Mouse (Mus musculus): ENCODE data around the gene Ppa1. TPM values are rescaled to one million over a fixed set of nuclear protein-coding genes. Genes with fewer than 3 reads are reported as not detected.

The Ppa1 gene
- polyA plus RNA-seq, 1 experiment, result 29.9 TPM

- 79% methylated on average over 4 of the region's 4 CpGs for WGBS
- Histone ChIP-seq H3K4me1 (replicated peaks; ENCODE audit: control insufficient read depth, insufficient read depth, low read length) (no peaks in the 10 kb centered on the region), H3K27ac (ENCODE audit: control insufficient read depth, insufficient read depth, low read length) (no peak overlapping the region), H3K36me3 (ENCODE audit: control insufficient read depth, insufficient read depth, low read length) (no peaks in the 10 kb centered on the region), H3K27me3 (ENCODE audit: control insufficient read depth, insufficient read depth, low read length) (no peaks in the 10 kb centered on the region), H3K4me3 (ENCODE audit: control insufficient read depth, insufficient read depth, low read length) (no peak overlapping the region)
- no peak for DNase-seq
- TF ChIP-seq POLR2A (IDR thresholded peaks at IDR 0.05; ENCODE audit: control insufficient read depth, extremely low read depth, insufficient read depth, low read length, poor library complexity), result no peak
- TF ChIP-seq CTCF (IDR thresholded peaks at IDR 0.05; ENCODE audit: borderline replicate concordance, control insufficient read depth, extremely low read depth, insufficient read depth, low read length, poor library complexity), result no peak
Observed at GRCm38 (mm10) chr10:61640363-61640762, 8.0 kb upstream of the Ppa1 start.

- H3K27ac ChIP-seq (ENCODE audit: control insufficient read depth, insufficient read depth, low read length), result no peak overlapping the region
- WGBS, result 95% methylated on average over 7 of the region's 7 CpGs
- no peak overlapping the region for H3K4me3 ChIP-seq (ENCODE audit: control insufficient read depth, insufficient read depth, low read length)
- no peak for DNase-seq
- H3K4me1 ChIP-seq (replicated peaks; ENCODE audit: control insufficient read depth, insufficient read depth, low read length), result peaks cover 6% of the 10 kb centered on the region
- H3K27me3 ChIP-seq (ENCODE audit: control insufficient read depth, insufficient read depth, low read length), result no peaks in the 10 kb centered on the region
- TF ChIP-seq POLR2A (IDR thresholded peaks at IDR 0.05; ENCODE audit: control insufficient read depth, extremely low read depth, insufficient read depth, low read length, poor library complexity), result no peak
- no peak for TF ChIP-seq CTCF (IDR thresholded peaks at IDR 0.05; ENCODE audit: borderline replicate concordance, control insufficient read depth, extremely low read depth, insufficient read depth, low read length, poor library complexity)
- no peaks in the 10 kb centered on the region for H3K36me3 ChIP-seq (ENCODE audit: control insufficient read depth, insufficient read depth, low read length)
Observed at GRCm38 (mm10) chr10:61646557-61646956, 1.8 kb upstream of the Ppa1 start.

- H3K36me3 ChIP-seq (ENCODE audit: control insufficient read depth, insufficient read depth, low read length), result no peaks in the 10 kb centered on the region
- 3% methylated on average over 43 of the region's 49 CpGs for WGBS
- no peak for TF ChIP-seq CTCF (IDR thresholded peaks at IDR 0.05; ENCODE audit: borderline replicate concordance, control insufficient read depth, extremely low read depth, insufficient read depth, low read length, poor library complexity)
- TF ChIP-seq POLR2A (IDR thresholded peaks at IDR 0.05; ENCODE audit: control insufficient read depth, extremely low read depth, insufficient read depth, low read length, poor library complexity), result no peak
- peak overlapping the region; percentile 89 for H3K4me3 ChIP-seq (ENCODE audit: control insufficient read depth, insufficient read depth, low read length)
- peaks cover 6% of the 10 kb centered on the region for H3K4me1 ChIP-seq (replicated peaks; ENCODE audit: control insufficient read depth, insufficient read depth, low read length)
- H3K27me3 ChIP-seq (ENCODE audit: control insufficient read depth, insufficient read depth, low read length), result no peaks in the 10 kb centered on the region
- DNase-seq, result no peak
- no peak overlapping the region for H3K27ac ChIP-seq (ENCODE audit: control insufficient read depth, insufficient read depth, low read length)
Observed at GRCm38 (mm10) chr10:61648737-61649645, 639 bp downstream of the Ppa1 start.

- 93% methylated on average over 4 of the region's 4 CpGs for WGBS
- Histone ChIP-seq H3K4me3 (ENCODE audit: control insufficient read depth, insufficient read depth, low read length) (no peak overlapping the region), H3K36me3 (ENCODE audit: control insufficient read depth, insufficient read depth, low read length) (no peaks in the 10 kb centered on the region), H3K27me3 (ENCODE audit: control insufficient read depth, insufficient read depth, low read length) (no peaks in the 10 kb centered on the region), H3K4me1 (replicated peaks; ENCODE audit: control insufficient read depth, insufficient read depth, low read length) (peaks cover under 1% of the 10 kb centered on the region; the same call in 1 of the 2 replicates), H3K27ac (ENCODE audit: control insufficient read depth, insufficient read depth, low read length) (no peak overlapping the region)
- no peak for DNase-seq
- TF ChIP-seq POLR2A (IDR thresholded peaks at IDR 0.05; ENCODE audit: control insufficient read depth, extremely low read depth, insufficient read depth, low read length, poor library complexity), result no peak
- no peak for TF ChIP-seq CTCF (IDR thresholded peaks at IDR 0.05; ENCODE audit: borderline replicate concordance, control insufficient read depth, extremely low read depth, insufficient read depth, low read length, poor library complexity)
Observed at GRCm38 (mm10) chr10:61654105-61654504, 5.8 kb downstream of the Ppa1 start.

- no peak for TF ChIP-seq POLR2A (IDR thresholded peaks at IDR 0.05; ENCODE audit: control insufficient read depth, extremely low read depth, insufficient read depth, low read length, poor library complexity)
- no peak for TF ChIP-seq CTCF (IDR thresholded peaks at IDR 0.05; ENCODE audit: borderline replicate concordance, control insufficient read depth, extremely low read depth, insufficient read depth, low read length, poor library complexity)
- WGBS, result 81% methylated on average over 7 of the region's 7 CpGs
- no peaks in the 10 kb centered on the region for H3K36me3 ChIP-seq (ENCODE audit: control insufficient read depth, insufficient read depth, low read length)
- H3K27me3 ChIP-seq (ENCODE audit: control insufficient read depth, insufficient read depth, low read length), result no peaks in the 10 kb centered on the region
- no peaks in the 10 kb centered on the region for H3K4me1 ChIP-seq (replicated peaks; ENCODE audit: control insufficient read depth, insufficient read depth, low read length)
- DNase-seq, result no peak
- no peak overlapping the region for H3K27ac ChIP-seq (ENCODE audit: control insufficient read depth, insufficient read depth, low read length)
- H3K4me3 ChIP-seq (ENCODE audit: control insufficient read depth, insufficient read depth, low read length), result no peak overlapping the region
Observed at GRCm38 (mm10) chr10:61654691-61655090, 6.3 kb downstream of the Ppa1 start.

GRCm38 (mm10) chr10:61655188-61655587 is 6.8 kb downstream of the Ppa1 start:
- 91% methylated on average over 3 of the region's 3 CpGs for WGBS
- no peak for DNase-seq

More at GRCm38 (mm10) chr10:61655188-61655587, 6.8 kb downstream of the Ppa1 start:
- Histone ChIP-seq H3K36me3 (ENCODE audit: control insufficient read depth, insufficient read depth, low read length) (no peaks in the 10 kb centered on the region), H3K27me3 (ENCODE audit: control insufficient read depth, insufficient read depth, low read length) (no peaks in the 10 kb centered on the region), H3K4me1 (replicated peaks; ENCODE audit: control insufficient read depth, insufficient read depth, low read length) (no peaks in the 10 kb centered on the region), H3K27ac (ENCODE audit: control insufficient read depth, insufficient read depth, low read length) (no peak overlapping the region), H3K4me3 (ENCODE audit: control insufficient read depth, insufficient read depth, low read length) (no peak overlapping the region)
- TF ChIP-seq CTCF (IDR thresholded peaks at IDR 0.05; ENCODE audit: borderline replicate concordance, control insufficient read depth, extremely low read depth, insufficient read depth, low read length, poor library complexity), result no peak
- TF ChIP-seq POLR2A (IDR thresholded peaks at IDR 0.05; ENCODE audit: control insufficient read depth, extremely low read depth, insufficient read depth, low read length, poor library complexity), result no peak
